Mouse (Mus musculus) liver, postnatal 0 days (tissue): Measurements from ENCODE around the gene Dach1.

Source experiments
- CTCF ChIP-seq: sonication (generic); IDR thresholded peaks from 2 replicates; pipeline ENCODE4 v1.5.1; 2016; ENCODE audit warnings: antibody characterized with exemption, low read depth
- EP300 ChIP-seq: IDR thresholded peaks from 2 replicates; pipeline ENCODE4 v1.6.1; 2016; ENCODE audit warnings: antibody characterized with exemption, low read depth, mild to moderate bottlenecking

GRCm38 (mm10) chr14:98089246-98089645 is 80.3 kb downstream of the Dach1 start:
- TF ChIP-seq CTCF (no peak), EP300 (no peak)
